Mouse (Mus musculus) left cerebral cortex, adult 9 months (tissue): Measurements from ENCODE around the gene Alppl2.

Experiments
- DNase-seq, 2 experiments: peaks; one replicate each; pipeline ENCODE4 v3.0.0; 2022; ENCODE audit warnings: low spot score in 2 of 2

The Alppl2 gene

DNA sequence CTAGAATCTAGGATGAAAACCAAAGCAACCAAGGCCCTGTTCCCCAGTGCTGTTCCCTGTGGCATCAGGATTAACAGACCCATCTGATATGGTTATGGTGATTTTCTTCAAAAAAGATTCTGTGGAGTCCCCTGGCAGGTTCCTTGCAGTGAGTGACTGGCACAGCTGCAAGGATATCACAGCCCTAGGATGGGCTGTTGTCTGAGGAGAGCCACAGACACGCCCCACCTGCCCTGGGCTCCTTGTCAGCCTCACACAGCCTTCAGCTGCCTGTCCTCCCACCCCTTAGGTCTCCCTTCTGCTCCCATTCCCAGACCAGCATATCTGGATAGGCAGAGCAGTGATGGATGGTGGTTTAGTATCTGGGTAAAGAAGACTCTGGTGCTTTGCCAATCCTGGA, 39.0 kb downstream of the Alppl2 start:
- no peak for DNase-seq

DNA sequence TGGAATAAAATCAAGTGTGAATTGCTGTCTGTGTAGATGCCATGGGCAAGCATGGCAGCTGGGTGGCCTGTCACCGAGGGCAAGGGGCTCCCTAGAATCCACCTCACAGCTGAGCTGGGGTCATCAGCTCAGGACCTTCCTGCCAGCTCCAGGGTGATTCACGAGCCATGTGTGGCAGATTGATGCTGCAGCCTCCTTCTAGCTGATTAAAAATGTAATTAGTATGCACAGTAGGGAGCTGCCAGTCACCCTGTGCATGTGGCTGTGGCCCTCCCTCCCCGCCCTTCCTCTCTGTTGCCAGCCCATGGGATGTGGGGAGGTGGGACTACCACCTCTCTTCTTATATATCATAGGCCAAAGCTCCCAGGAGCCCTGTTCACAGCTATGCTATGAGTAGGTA, 39.7 kb downstream of the Alppl2 start:
- DNase-seq = no peak

DNA sequence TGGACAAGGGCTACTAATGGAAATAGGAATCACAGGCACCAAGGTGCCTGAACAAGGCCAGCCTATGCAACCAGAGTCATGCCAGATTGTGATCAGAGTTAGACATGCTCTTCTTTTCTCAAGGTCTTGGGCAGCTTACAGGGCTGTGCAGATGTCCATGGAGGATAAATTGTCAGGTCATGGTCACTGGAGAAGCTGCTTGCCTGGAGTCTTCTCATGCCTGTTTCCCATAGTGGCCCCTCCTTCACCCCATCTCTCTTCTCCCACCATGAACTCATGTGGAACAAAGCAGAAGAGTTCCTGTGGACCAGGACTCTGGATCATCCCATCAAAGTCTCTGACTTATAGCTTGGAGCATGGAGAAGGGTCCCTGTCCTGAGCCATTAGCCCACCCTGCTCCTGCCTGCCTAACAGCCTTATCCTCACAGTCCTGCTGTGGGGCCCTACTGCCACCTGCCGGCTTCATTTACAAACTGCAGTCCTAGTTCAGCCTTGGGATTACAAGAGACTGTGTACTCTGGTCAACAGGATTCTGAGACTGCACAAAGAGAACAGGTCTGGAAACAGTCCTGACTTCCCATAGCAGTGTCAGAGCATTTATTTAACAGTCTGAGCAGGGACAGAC, 47.8 kb downstream of the Alppl2 start:
- DNase-seq = peak in 1 of 2 experiments; percentile 82

DNA sequence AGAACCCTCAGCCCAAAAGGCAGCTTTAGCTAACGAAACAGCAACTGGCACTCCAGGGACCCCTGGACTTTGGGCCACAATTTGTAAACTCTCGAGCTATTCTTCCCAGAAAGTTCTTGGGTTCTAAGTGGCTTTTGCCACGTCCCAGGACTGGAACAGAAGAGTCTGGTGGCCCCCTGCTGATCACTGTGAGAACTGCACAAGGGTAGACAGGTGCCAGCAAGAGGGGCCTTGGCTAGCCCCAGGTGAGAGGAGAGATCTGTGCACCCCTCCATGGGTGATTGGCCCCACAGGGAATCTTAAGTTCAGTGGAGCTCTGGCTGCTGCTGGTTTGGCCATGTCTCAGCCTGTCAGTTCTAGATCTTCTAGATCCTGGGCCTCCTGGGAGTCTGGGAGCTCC, 48.6 kb downstream of the Alppl2 start:
- DNase-seq = peak in 1 of 2 experiments; percentile 69

DNA sequence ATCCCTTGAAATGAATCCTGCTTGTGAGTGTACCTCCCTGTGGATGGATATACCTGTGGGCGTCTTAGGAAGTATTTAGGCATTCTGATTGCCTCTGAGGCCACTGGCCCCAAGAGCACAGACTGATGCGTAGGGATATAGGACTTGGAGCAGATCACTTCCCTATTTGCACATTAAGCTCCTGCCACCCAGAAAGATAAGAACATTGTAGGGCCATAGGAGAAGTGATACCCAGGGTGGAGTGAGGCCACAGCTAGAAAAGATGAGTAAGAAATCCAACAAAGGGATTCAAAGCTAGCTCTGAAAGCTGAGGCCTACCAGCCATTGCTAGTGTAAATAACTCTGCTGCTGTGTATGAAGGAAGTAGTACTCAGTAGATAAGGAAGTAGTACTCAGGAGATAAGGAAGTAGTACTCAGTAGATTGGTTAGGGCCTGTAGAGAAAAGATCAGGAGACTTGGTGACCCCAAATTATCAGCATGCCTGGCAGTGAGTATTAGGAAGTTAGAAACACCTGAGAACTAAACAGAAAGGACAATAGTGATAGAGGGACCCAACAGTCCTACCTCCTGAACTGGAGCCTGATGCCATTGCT, 51.2 kb downstream of the Alppl2 start:
- no peak for DNase-seq
